Mouse (Mus musculus) midbrain, postnatal 0 days (tissue): ENCODE results near the gene Smim13. TPM values are rescaled to one million over a fixed set of nuclear protein-coding genes. Genes with fewer than 3 reads are reported as not detected.

ENCODE experiments used
- ATAC-seq: fragments of 200-750 bp; cut with Nextera tagmentation; 2 replicates; pipeline ENCODE4 v1.8.0; 2017; ENCODE audit warnings: moderate number of reproducible peaks, mild to moderate bottlenecking, moderate TSS enrichment, moderate library complexity; ENCODE audit not compliant: low FRiP score
- DNase-seq: peaks from one replicate; pipeline ENCODE4 v3.0.0-alpha.2; 2015; ENCODE audit warnings: low spot score
- H3K27ac ChIP-seq: fragments of 300-500 bp; sonication (generic); 2 replicates; pipeline ENCODE4 v1.5.1; 2014; ENCODE audit warnings: low read depth, mild to moderate bottlenecking, low read length, mixed read lengths
- H3K27me3 ChIP-seq: fragments of 300-500 bp; sonication (generic); 2 replicates; pipeline ENCODE4 v1.6.1; 2014; ENCODE audit warnings: low read length, control low read depth, mixed read lengths; ENCODE audit not compliant: insufficient read depth
- H3K36me3 ChIP-seq: fragments of 300-500 bp; sonication (generic); 2 replicates; pipeline ENCODE4 v1.6.1; 2014; ENCODE audit warnings: low read length, control low read depth, mixed read lengths; ENCODE audit not compliant: insufficient read depth
- H3K4me1 ChIP-seq: fragments of 300-500 bp; sonication (generic); 2 replicates; pipeline ENCODE4 v1.6.1; 2014; ENCODE audit warnings: mild to moderate bottlenecking, control low read depth, antibody characterized with exemption, low read length, mixed read lengths; ENCODE audit not compliant: insufficient read depth
- H3K4me2 ChIP-seq: fragments of 300-500 bp; sonication (generic); 2 replicates; pipeline ENCODE4 v1.6.1; 2014; ENCODE audit warnings: low read depth, mild to moderate bottlenecking, low read length, mixed read lengths; ENCODE audit not compliant: poor library complexity, severe bottlenecking
- H3K4me3 ChIP-seq: fragments of 300-500 bp; sonication (generic); 2 replicates; pipeline ENCODE4 v1.5.1; 2014; ENCODE audit warnings: low read depth, mild to moderate bottlenecking, low read length, moderate library complexity
- H3K9ac ChIP-seq: fragments of 300-500 bp; sonication (generic); replicated peaks from 2 replicates; pipeline ENCODE4 v1.6.1; 2014; ENCODE audit warnings: mild to moderate bottlenecking, low read length, moderate library complexity, mixed read lengths; ENCODE audit not compliant: poor library complexity, severe bottlenecking
- H3K9me3 ChIP-seq: fragments of 300-500 bp; sonication (generic); 2 replicates; pipeline ENCODE4 v1.6.1; 2016; ENCODE audit warnings: low read length, control low read depth
- CTCF ChIP-seq: IDR thresholded peaks from 2 replicates; pipeline ENCODE4 v1.5.1; 2016; ENCODE audit warnings: antibody characterized with exemption, mild to moderate bottlenecking
- WGBS: fragments of 180-500 bp; shearing (Covaris S2); extraction: QIAGEN DNeasy Blood & Tissue Kit; methylation state at CpG from one replicate; pipeline ENCODE4 v1.1.7; 2014; 5-methylcytosine and 5-hydroxymethylcytosine counted together
- polyA plus RNA-seq: library from polyadenylated mRNA; unstranded; fragments of >200 nt; fragmentation: Nextera tagmentation; extraction: Ambion mirVana; gene quantifications from 2 replicates; pipeline ENCODE4 v1.2.1, GENCODE M21; 2015
- total RNA-seq: library from RNA; depleted of rRNA; stranded (reverse); fragments of >200 nt; gene quantifications from 2 replicates; pipeline ENCODE4 v1.2.3, GENCODE M21; 2014

The Smim13 gene
- total and polyA plus RNA-seq, 2 experiments from 2014 or later = 27.8 to 46.5 TPM

DNA sequence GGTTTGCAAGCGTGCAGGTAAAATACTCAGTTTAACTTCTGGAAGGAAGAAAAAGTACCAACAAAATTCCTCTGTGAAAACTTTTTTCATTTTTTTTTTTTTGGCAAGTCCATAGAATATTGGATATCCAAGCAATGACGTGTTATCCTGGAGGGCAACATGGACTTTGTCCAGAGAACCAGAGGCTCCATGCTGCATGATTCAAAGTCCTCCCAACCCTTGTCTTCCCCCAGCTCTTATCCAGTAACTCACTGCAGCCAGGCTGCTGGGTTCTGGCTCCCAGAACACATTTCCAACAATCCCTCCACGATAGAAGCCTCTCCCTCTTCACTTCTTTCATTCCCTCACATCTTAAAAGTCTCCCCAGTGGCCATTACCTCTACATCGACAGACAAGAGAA, 38.4 kb upstream of the Smim13 start:
- peaks cover 2% of the 10 kb centered on the region; the same call in 1 of the 2 replicates for H3K4me1 ChIP-seq
- 67% methylated on average over 4 of the region's 4 CpGs for WGBS
- H3K4me3 ChIP-seq = no peak overlapping the region
- ATAC-seq = no peak
- H3K27me3 ChIP-seq = no peaks in the 10 kb centered on the region
- H3K9ac ChIP-seq = no peak overlapping the region
- TF ChIP-seq CTCF = no peak
- H3K9me3 ChIP-seq = no peaks in the 10 kb centered on the region
- no peak overlapping the region for H3K4me2 ChIP-seq
- no peak overlapping the region for H3K27ac ChIP-seq
- DNase-seq = no peak
- H3K36me3 ChIP-seq = no peaks in the 10 kb centered on the region

DNA sequence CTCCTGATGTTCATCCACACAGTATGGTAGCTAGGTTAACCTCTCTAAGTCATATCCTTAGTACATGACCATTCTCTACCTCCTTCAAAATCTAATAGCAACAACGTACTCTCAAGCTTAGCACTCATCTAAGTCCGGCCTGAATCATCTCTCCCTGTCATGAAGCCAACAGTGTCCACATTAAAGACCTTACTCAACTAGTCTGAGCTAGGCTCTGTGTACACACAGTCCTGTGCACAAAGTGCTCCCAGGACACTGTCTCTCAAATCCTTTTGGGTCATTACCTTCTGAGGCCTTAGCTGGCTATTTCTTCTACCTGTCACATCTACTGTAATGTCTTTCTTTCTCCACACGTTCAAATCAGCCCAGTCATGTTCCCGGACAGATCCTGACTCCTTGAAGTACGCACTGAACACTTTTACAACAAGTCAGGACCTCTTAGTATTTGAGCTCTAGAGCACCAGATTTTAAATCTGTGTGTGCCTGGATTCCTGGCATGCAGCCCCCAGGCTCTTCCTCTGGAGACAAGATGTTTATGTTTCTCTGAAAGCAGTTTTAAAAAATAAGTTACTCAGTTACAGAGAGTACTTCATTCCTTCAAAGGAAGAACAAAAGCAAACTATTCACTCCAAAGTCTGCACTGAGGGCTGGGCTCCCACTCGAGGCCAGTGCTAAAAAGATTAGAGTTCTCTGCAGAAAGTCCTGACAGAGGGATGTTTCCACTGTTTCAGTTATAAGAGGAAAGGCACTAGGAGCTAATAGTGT, 36.9 kb upstream of the Smim13 start:
- H3K27me3 ChIP-seq = no peaks in the 10 kb centered on the region
- H3K4me1 ChIP-seq = peaks cover 2% of the 10 kb centered on the region; the same call in 1 of the 2 replicates
- no peak overlapping the region for H3K27ac ChIP-seq
- H3K9me3 ChIP-seq = no peaks in the 10 kb centered on the region
- 75% methylated on average over 6 of the region's 6 CpGs for WGBS
- H3K36me3 ChIP-seq = no peaks in the 10 kb centered on the region
- no peak overlapping the region for H3K9ac ChIP-seq
- no peak overlapping the region for H3K4me3 ChIP-seq
- no peak for TF ChIP-seq CTCF
- H3K4me2 ChIP-seq = no peak overlapping the region
- ATAC-seq = no peak
- DNase-seq = no peak

DNA sequence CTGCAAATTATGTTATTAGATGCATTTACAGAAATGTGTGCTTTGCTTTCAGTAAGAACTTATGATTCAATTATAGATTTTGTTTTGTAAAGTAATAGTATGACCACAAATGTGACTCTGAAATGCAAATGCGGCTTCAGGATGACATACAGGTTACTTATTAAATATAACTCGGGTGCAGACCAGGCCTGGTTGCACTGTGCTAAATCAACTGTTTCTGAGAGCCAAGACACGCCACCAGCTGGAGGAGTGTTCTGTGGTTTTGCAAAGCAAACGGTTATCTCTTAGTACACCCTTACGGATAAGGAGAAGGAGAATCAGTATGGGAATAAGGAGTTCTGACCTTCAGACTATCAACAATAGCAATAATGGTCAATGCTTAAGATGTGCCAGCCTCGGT, 34.0 kb upstream of the Smim13 start:
- no peaks in the 10 kb centered on the region for H3K27me3 ChIP-seq
- no peak overlapping the region for H3K27ac ChIP-seq
- peaks cover 2% of the 10 kb centered on the region; the same call in 1 of the 2 replicates for H3K4me1 ChIP-seq
- TF ChIP-seq CTCF = no peak
- H3K4me3 ChIP-seq = no peak overlapping the region
- H3K36me3 ChIP-seq = no peaks in the 10 kb centered on the region
- no peaks in the 10 kb centered on the region; the same call in 1 of the 2 replicates for H3K9me3 ChIP-seq
- DNase-seq = no peak
- H3K9ac ChIP-seq = no peak overlapping the region
- H3K4me2 ChIP-seq = no peak overlapping the region
- whole genome bisulfite sequencing = 90% methylated on average over 6 of the region's 6 CpGs
- no peak for ATAC-seq

DNA sequence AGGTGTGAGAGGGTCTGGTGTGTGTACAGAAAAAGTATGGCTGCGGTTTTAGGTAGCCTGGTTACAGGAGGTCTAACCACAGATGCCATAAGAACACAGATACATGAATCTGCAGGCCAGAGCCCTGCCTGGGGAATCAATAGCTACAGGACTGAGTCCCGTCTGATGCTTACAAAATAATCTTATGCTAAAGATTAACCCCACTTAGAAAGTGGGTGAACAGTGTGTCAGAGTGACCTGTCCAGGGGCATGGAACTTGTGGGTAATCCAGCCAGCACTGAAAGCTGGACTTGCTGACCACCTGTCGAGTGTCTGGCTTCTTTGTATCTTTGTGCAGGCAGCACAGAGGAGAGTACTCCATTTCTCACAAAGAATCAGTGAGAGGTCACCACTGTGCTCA, 33.4 kb upstream of the Smim13 start:
- WGBS = 74% methylated on average over 3 of the region's 3 CpGs
- DNase-seq (no peak), ATAC-seq (no peak)
- Histone ChIP-seq H3K9ac (no peak overlapping the region), H3K4me3 (no peak overlapping the region), H3K9me3 (no peaks in the 10 kb centered on the region; the same call in 1 of the 2 replicates), H3K4me2 (no peak overlapping the region), H3K4me1 (peaks cover 2% of the 10 kb centered on the region; the same call in 1 of the 2 replicates), H3K27ac (no peak overlapping the region), H3K36me3 (no peaks in the 10 kb centered on the region), H3K27me3 (no peaks in the 10 kb centered on the region)
- TF ChIP-seq CTCF = no peak

DNA sequence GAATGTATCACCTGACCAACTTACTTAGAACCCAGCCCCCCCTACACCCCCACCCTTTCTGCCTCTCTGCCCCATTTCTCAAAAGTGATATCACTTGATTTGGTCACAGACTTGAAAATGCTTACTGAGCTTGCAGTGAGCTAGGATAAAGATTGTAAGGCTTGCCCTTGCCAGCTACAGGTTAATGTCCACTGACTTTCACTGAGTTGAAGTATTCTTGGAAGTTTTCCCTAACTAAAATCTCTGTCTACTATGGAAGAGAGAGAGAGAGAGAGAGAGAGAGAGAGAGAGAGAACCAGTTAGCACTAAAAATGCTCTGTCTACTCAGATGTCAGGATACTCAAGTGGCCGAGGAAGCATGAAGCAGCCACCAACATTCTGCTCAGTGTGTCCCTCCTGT, 30.6 kb upstream of the Smim13 start:
- ATAC-seq = no peak
- Histone ChIP-seq H3K36me3 (no peaks in the 10 kb centered on the region), H3K4me3 (peak overlapping the region; percentile 78), H3K4me1 (no peaks in the 10 kb centered on the region), H3K9ac (0 out of 2 replicates have a peak overlapping the region, but pooled peaks have one; percentile 84), H3K27ac (no peak overlapping the region), H3K27me3 (no peaks in the 10 kb centered on the region), H3K4me2 (peak overlapping the region; percentile 58), H3K9me3 (peaks cover 9% of the 10 kb centered on the region; the same call in 1 of the 2 replicates)
- no peak for DNase-seq
- no peak for TF ChIP-seq CTCF
- 12% methylated on average over 1 of the region's 1 CpGs for WGBS

DNA sequence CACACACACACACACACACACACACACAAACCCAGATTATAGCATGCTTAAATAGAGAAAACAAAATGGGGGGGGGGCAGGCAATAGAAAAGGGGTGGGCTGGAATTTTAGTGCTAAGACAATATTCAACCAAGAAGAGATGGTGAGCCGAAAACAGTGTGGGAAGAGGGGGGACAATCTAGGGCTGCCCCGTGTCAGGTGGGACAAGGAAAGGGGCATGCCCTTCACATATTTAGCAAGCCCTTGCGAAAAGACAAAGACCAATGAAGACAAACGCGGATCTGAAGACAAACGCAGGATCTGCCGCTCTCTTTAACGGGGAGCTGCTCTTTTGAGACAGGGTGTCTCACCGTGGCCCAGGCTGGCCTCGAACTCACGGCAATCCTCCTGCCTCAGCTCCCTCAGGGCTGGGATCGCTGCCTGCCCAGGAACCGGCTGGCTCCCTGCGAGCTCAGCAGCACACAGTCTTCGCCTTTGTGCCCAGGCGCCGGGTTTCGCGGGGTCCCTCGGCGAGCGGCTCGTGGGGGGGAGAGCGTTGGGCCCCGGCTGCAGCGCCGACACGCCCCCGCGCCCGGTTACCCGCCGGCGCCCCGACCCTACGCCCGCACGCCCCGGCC, 29.8 kb upstream of the Smim13 start:
- WGBS = 3% methylated on average over 29 of the region's 39 CpGs
- H3K4me2 ChIP-seq = peak overlapping the region; percentile 58
- no peaks in the 10 kb centered on the region for H3K4me1 ChIP-seq
- H3K4me3 ChIP-seq = peak overlapping the region; percentile 78
- ATAC-seq (peak; percentile 25; the same call in 1 of the 2 replicates), DNase-seq (peak; percentile 34)
- H3K27me3 ChIP-seq = no peaks in the 10 kb centered on the region
- no peaks in the 10 kb centered on the region for H3K36me3 ChIP-seq
- peak overlapping the region; percentile 84 for H3K9ac ChIP-seq
- TF ChIP-seq CTCF = no peak
- peak overlapping the region; percentile 65; the same call in 1 of the 2 replicates for H3K27ac ChIP-seq
- H3K9me3 ChIP-seq = peaks cover 9% of the 10 kb centered on the region; the same call in 1 of the 2 replicates
